Mouse (Mus musculus) heart, embryonic 16.5 days (tissue): ENCODE data around the gene Gm28051. TPM values are rescaled to one million over a fixed set of nuclear protein-coding genes. Genes with fewer than 3 reads are reported as not detected.

ENCODE experiments used
- ATAC-seq: fragments of 200-750 bp; cut with Nextera tagmentation; replicated peaks from 2 replicates; pipeline ENCODE4 v1.8.0; 2017; ENCODE audit warnings: moderate number of reproducible peaks; ENCODE audit not compliant: insufficient read depth, low FRiP score; ENCODE audit errors: extremely low read depth
- H3K27ac ChIP-seq: fragments of 300-500 bp; sonication (generic); 2 replicates; pipeline ENCODE4 v1.5.1; 2014; ENCODE audit warnings: mild to moderate bottlenecking, low read length, control low read depth, moderate library complexity
- H3K27me3 ChIP-seq: fragments of 300-500 bp; sonication (generic); 2 replicates; pipeline ENCODE4 v1.6.1; 2014; ENCODE audit warnings: low read length, mixed read lengths; ENCODE audit not compliant: control insufficient read depth, insufficient read depth
- H3K36me3 ChIP-seq: fragments of 300-500 bp; sonication (generic); 2 replicates; pipeline ENCODE4 v1.6.1; 2014; ENCODE audit not compliant: control insufficient read depth, insufficient read depth
- H3K4me1 ChIP-seq: fragments of 300-500 bp; sonication (generic); 2 replicates; pipeline ENCODE4 v1.6.1; 2014; ENCODE audit warnings: low read length, mixed read lengths; ENCODE audit not compliant: control insufficient read depth, insufficient read depth
- H3K4me2 ChIP-seq: fragments of 300-500 bp; sonication (generic); 2 replicates; pipeline ENCODE4 v1.6.1; 2014; ENCODE audit warnings: low read depth, mild to moderate bottlenecking, control low read depth, low read length
- H3K4me3 ChIP-seq: fragments of 300-500 bp; sonication (generic); 2 replicates; pipeline ENCODE4 v1.5.1; 2014; ENCODE audit warnings: mild to moderate bottlenecking, control low read depth, low read length
- H3K9ac ChIP-seq: fragments of 300-500 bp; sonication (generic); 2 replicates; pipeline ENCODE4 v1.6.1; 2014; ENCODE audit warnings: low read length, control low read depth
- H3K9me3 ChIP-seq: fragments of 300-500 bp; sonication (generic); replicated peaks from 2 replicates; pipeline ENCODE4 v1.6.1; 2016; ENCODE audit warnings: low read length; ENCODE audit not compliant: control insufficient read depth
- WGBS: fragments of 180-500 bp; shearing (Covaris S2); extraction: QIAGEN DNeasy Blood & Tissue Kit; methylation state at CpG from one replicate; pipeline ENCODE4 v1.1.7; 2014; 5-methylcytosine and 5-hydroxymethylcytosine counted together
- microRNA counts: library from miRNA; unstranded; fragments of <30 nt; microRNA quantifications from one replicate; lab custom pipeline; 2016
- microRNA-seq: library from miRNA; unstranded; fragments of <30 nt; microRNA quantifications from one replicate; pipeline ENCODE4, GENCODE M21; 2017
- polyA plus RNA-seq: library from polyadenylated mRNA; unstranded; fragments of >200 nt; fragmentation: Nextera tagmentation; extraction: Ambion mirVana; gene quantifications from 2 replicates; pipeline ENCODE4 v1.2.1, GENCODE M21; 2015

Gm28051 gene
- polyA plus RNA-seq, 1 experiment from 2014 or later: not detected

GRCm38 (mm10) chr12:102677089-102677488, 80.5 kb downstream of the Gm28051 start:
- 80% methylated on average over 3 of the region's 3 CpGs for WGBS
- no peak for ATAC-seq
- H3K36me3 ChIP-seq: no peaks in the 10 kb centered on the region
- no peak overlapping the region for H3K9ac ChIP-seq
- H3K27ac ChIP-seq: no peak overlapping the region
- no peak overlapping the region for H3K4me3 ChIP-seq
- no peak overlapping the region for H3K4me2 ChIP-seq
- no peaks in the 10 kb centered on the region for H3K9me3 ChIP-seq
- H3K27me3 ChIP-seq: no peaks in the 10 kb centered on the region
- peaks cover 23% of the 10 kb centered on the region for H3K4me1 ChIP-seq

GRCm38 (mm10) chr12:102674556-102674955, 83.0 kb downstream of the Gm28051 start:
- H3K27me3 ChIP-seq: no peaks in the 10 kb centered on the region
- H3K9ac ChIP-seq: no peak overlapping the region
- 77% methylated on average over 10 of the region's 10 CpGs for WGBS
- peak; percentile 34; the same call in 1 of the 2 replicates for ATAC-seq
- no peak overlapping the region for H3K27ac ChIP-seq
- H3K36me3 ChIP-seq: no peaks in the 10 kb centered on the region
- no peaks in the 10 kb centered on the region for H3K9me3 ChIP-seq
- H3K4me2 ChIP-seq: no peak overlapping the region
- no peak overlapping the region for H3K4me3 ChIP-seq
- peaks cover 17% of the 10 kb centered on the region for H3K4me1 ChIP-seq

- no peak overlapping the region for H3K9ac ChIP-seq
- peaks cover 15% of the 10 kb centered on the region for H3K4me1 ChIP-seq
- no peak overlapping the region for H3K4me3 ChIP-seq
- H3K36me3 ChIP-seq: no peaks in the 10 kb centered on the region
- ATAC-seq: no peak
- no peak overlapping the region for H3K4me2 ChIP-seq
- WGBS: 71% methylated on average over 13 of the region's 13 CpGs
- H3K27me3 ChIP-seq: no peaks in the 10 kb centered on the region
- no peak overlapping the region for H3K27ac ChIP-seq
- H3K9me3 ChIP-seq: no peaks in the 10 kb centered on the region
Observed at GRCm38 (mm10) chr12:102674123-102674522, 83.4 kb downstream of the Gm28051 start.

- Histone ChIP-seq H3K9me3 (no peaks in the 10 kb centered on the region), H3K4me3 (no peak overlapping the region), H3K36me3 (no peaks in the 10 kb centered on the region), H3K27me3 (no peaks in the 10 kb centered on the region), H3K4me1 (peaks cover 13% of the 10 kb centered on the region), H3K4me2 (no peak overlapping the region), H3K9ac (no peak overlapping the region), H3K27ac (no peak overlapping the region)
- no peak for ATAC-seq
- WGBS: 75% methylated on average over 20 of the region's 20 CpGs
Observed at GRCm38 (mm10) chr12:102672857-102673839, 84.4 kb downstream of the Gm28051 start.

DNA sequence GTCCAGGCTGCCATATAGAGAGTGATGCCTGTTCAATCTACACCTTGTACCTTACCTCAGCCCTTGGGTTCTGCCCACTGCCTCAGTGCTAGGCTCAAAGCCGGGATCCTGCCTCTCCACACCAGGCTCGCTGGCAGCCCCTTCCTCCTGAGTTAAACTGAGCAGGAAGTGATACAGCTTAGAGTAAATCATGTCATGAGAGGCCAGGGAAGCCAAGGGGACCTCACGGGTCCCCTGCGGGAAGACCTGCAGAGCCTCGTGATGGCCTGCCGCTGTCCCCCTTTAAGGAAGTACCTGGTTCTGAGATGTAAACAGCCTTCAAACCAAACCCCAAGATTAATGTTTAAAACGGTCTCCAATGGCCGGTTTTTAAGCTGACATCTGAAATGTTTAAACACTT, 85.4 kb downstream of the Gm28051 start:
- H3K4me3 ChIP-seq: no peak overlapping the region
- H3K9ac ChIP-seq: no peak overlapping the region
- 52% methylated on average over 8 of the region's 8 CpGs for WGBS
- no peak overlapping the region for H3K27ac ChIP-seq
- no peak overlapping the region for H3K4me2 ChIP-seq
- no peaks in the 10 kb centered on the region for H3K27me3 ChIP-seq
- ATAC-seq: no peak
- H3K9me3 ChIP-seq: no peaks in the 10 kb centered on the region
- H3K36me3 ChIP-seq: no peaks in the 10 kb centered on the region
- H3K4me1 ChIP-seq: peaks cover 13% of the 10 kb centered on the region

GRCm38 (mm10) chr12:102670848-102671247, 86.7 kb downstream of the Gm28051 start:
- H3K27me3 ChIP-seq: no peaks in the 10 kb centered on the region

More at GRCm38 (mm10) chr12:102670848-102671247, 86.7 kb downstream of the Gm28051 start:
- Histone ChIP-seq H3K27ac (no peak overlapping the region), H3K9ac (no peak overlapping the region), H3K36me3 (no peaks in the 10 kb centered on the region), H3K9me3 (no peaks in the 10 kb centered on the region), H3K4me3 (no peak overlapping the region), H3K4me2 (no peak overlapping the region), H3K4me1 (peaks cover 13% of the 10 kb centered on the region)
- 74% methylated on average over 8 of the region's 8 CpGs for WGBS
- ATAC-seq: no peak

MicroRNAs encoded within 50 kb of the gene (microRNA counts, 519-probe panel; counts per million panel counts)
- not detected for microRNA mmu-miR-1936 (lab: Ali Mortazavi, UCI)

Small RNA genes lying within 50 kb of the gene (microRNA-seq; reads per million reads assigned to microRNA genes)
- not detected for gene Mir1936

Other genes with a start within 250 kb of the Gm28051 start
- 2.5 and 12.2 TPM in 2 replicates for gene Chga, start 202.8 kb downstream of the Gm28051 start, polyA plus RNA-seq
- gene Itpk1, start 52.8 kb downstream of the Gm28051 start, polyA plus RNA-seq: 7.2 and 8.8 TPM in 2 replicates
- gene Moap1, start 14.1 kb downstream of the Gm28051 start, polyA plus RNA-seq: 19.0 and 19.5 TPM in 2 replicates
- 7.7 and 8.3 TPM in 2 replicates for gene Tmem251, start 14.0 kb downstream of the Gm28051 start, polyA plus RNA-seq
- 20.0 and 27.2 TPM in 2 replicates for gene Gon7, start within 50 bp of the Gm28051 start, polyA plus RNA-seq
- 33.0 and 33.3 TPM in 2 replicates for gene Ubr7, start 202 bp upstream of the Gm28051 start, polyA plus RNA-seq
- 16.7 and 17.4 TPM in 2 replicates for gene Gm20604, start 907 bp upstream of the Gm28051 start, polyA plus RNA-seq
- 10.7 and 12.8 TPM in 2 replicates for gene Btbd7, start 120.7 kb upstream of the Gm28051 start, polyA plus RNA-seq
- gene Cox8c, start 141.6 kb upstream of the Gm28051 start, polyA plus RNA-seq: not detected in 2 replicates
- 0.30 and 0.37 TPM in 2 replicates for gene Unc79, start 191.1 kb upstream of the Gm28051 start, polyA plus RNA-seq